Comparison of ENCODE assay signal across 29 mouse cellular contexts in genomic region chr10:30788340-30788721, GRCm38 (mm10). TPM values are rescaled to one million over a fixed set of nuclear protein-coding genes. Genes with fewer than 3 reads are reported as not detected.
A peak's percentile ranks its signal among the peaks of the same experiment; 100 is the strongest.
DNase-seq lines count a peak whose midpoint lies in the region; ATAC-seq and TF ChIP-seq lines count a peak whose summit lies in the region.
"Had no signal": no experiment of that assay in that cellular context is flagged by ENCODE, and none has a peak within 500 bp of the region (broad histone marks: within the 10 kb centered on the region; RNA-seq: fewer than 3 reads in every experiment).

No protein-coding gene starts in this region.

- peaks cover 43% of the 10 kb centered on the region; the same call in 1 of the 2 replicates for H3K79me2 ChIP-seq in macrophage (ENCODE audit: inconsistent target)

- DNase-seq in liver, embryonic 13.5 days: no peak
- DNase-seq in liver, postnatal 0 days: no peak
- DNase-seq in adrenal gland, adult 18-20 months (ENCODE audit: low spot score in 2 of 2): no peak
- no peak for DNase-seq in lung, postnatal 0 days (ENCODE audit: low spot score)
- DNase-seq: adrenal gland, postnatal 10 days; adrenal gland, postnatal 36 days; B cell, adult 2 months; cerebellum, adult 11 months; cerebellum, adult 2 months; cerebellum, adult 9-11 months; cerebellum, postnatal 25 days; embryo, embryonic 11 days; gastrocnemius, postnatal 25 days; heart, adult 18-20 months; heart, postnatal 14 days; heart, postnatal 4 days had no signal

- no peak overlapping the region for H3K4me2 ChIP-seq in liver, embryonic 13.5 days
- H3K4me2 ChIP-seq in liver, postnatal 0 days (ENCODE audit: low read depth, low read length): no peak overlapping the region
- no peak overlapping the region for H3K4me2 ChIP-seq in lung, postnatal 0 days (replicated peaks; ENCODE audit: low read depth, low read length)
- H3K4me2 ChIP-seq: embryonic facial prominence, embryonic 13.5 days; forebrain, embryonic 12.5 days; forebrain, embryonic 15.5 days; heart, embryonic 13.5 days; hindbrain, embryonic 14.5 days had no signal

- TF ChIP-seq CTCF in liver, postnatal 0 days (IDR thresholded peaks at IDR 0.05; ENCODE audit: low read depth): no peak
- no peak for TF ChIP-seq CTCF in bone marrow macrophage, adult 2 months (IDR thresholded peaks at IDR 0.05; ENCODE audit: low read depth, low read length)
- no peak for TF ChIP-seq CTCF in lung, postnatal 0 days (IDR thresholded peaks at IDR 0.05)

- H3K36me3 ChIP-seq in liver, embryonic 13.5 days: 0 out of 2 replicates have a peak, but pooled peaks cover 8% of the 10 kb centered on the region
- no peaks in the 10 kb centered on the region for H3K36me3 ChIP-seq in liver, postnatal 0 days (replicated peaks; ENCODE audit: insufficient read depth, low read length)
- H3K36me3 ChIP-seq in macrophage (ENCODE audit: inconsistent target): no peaks in the 10 kb centered on the region
- H3K36me3 ChIP-seq in lung, postnatal 0 days (ENCODE audit: insufficient read depth, low read length): no peaks in the 10 kb centered on the region
- H3K36me3 ChIP-seq: embryonic facial prominence, embryonic 10.5 days; embryonic facial prominence, embryonic 13.5 days; forebrain, embryonic 12.5 days; heart, embryonic 10.5 days; heart, embryonic 13.5 days had no signal

- no peaks in the 10 kb centered on the region for H3K27me3 ChIP-seq in liver, embryonic 13.5 days
- no peaks in the 10 kb centered on the region for H3K27me3 ChIP-seq in liver, postnatal 0 days (ENCODE audit: insufficient read depth, low read length)
- no peaks in the 10 kb centered on the region for H3K27me3 ChIP-seq in lung, postnatal 0 days (replicated peaks; ENCODE audit: insufficient read depth, low read length)
- H3K27me3 ChIP-seq: embryonic facial prominence, embryonic 13.5 days; forebrain, embryonic 12.5 days; forebrain, embryonic 15.5 days; heart, embryonic 13.5 days had no signal

- no peaks in the 10 kb centered on the region for H3K9me3 ChIP-seq in liver, embryonic 13.5 days (replicated peaks)
- H3K9me3 ChIP-seq in liver, postnatal 0 days (ENCODE audit: low read length): no peaks in the 10 kb centered on the region
- H3K9me3 ChIP-seq in lung, postnatal 0 days (ENCODE audit: low read length): no peaks in the 10 kb centered on the region
- H3K9me3 ChIP-seq: embryonic facial prominence, embryonic 10.5 days; forebrain, embryonic 12.5 days; heart, embryonic 10.5 days had no signal

- H3K9ac ChIP-seq in liver, embryonic 13.5 days: no peak overlapping the region
- no peak overlapping the region for H3K9ac ChIP-seq in liver, postnatal 0 days (replicated peaks)
- H3K9ac ChIP-seq in lung, postnatal 0 days (replicated peaks; ENCODE audit: low read depth): no peak overlapping the region
- H3K9ac ChIP-seq: embryonic facial prominence, embryonic 13.5 days; forebrain, embryonic 12.5 days; forebrain, embryonic 15.5 days; heart, embryonic 13.5 days; hindbrain, embryonic 14.5 days had no signal

- no peak for TF ChIP-seq EP300 in liver, postnatal 0 days (IDR thresholded peaks at IDR 0.05; ENCODE audit: low read depth)
- TF ChIP-seq EP300 in lung, postnatal 0 days (IDR thresholded peaks at IDR 0.05): no peak

- peak overlapping the region; percentile 55; the same call in 1 of the 2 replicates for H3K27ac ChIP-seq in liver, embryonic 13.5 days
- no peak overlapping the region for H3K27ac ChIP-seq in liver, postnatal 0 days (ENCODE audit: low read depth)
- 0 out of 2 replicates have a peak overlapping the region, but pooled peaks have one; percentile 31 for H3K27ac ChIP-seq in bone marrow macrophage, adult 2 months (ENCODE audit: insufficient read depth, low read depth, low read length)
- H3K27ac ChIP-seq in macrophage: 0 out of 2 replicates have a peak overlapping the region, but pooled peaks have one; percentile 12
- no peak overlapping the region for H3K27ac ChIP-seq in lung, postnatal 0 days (ENCODE audit: low read length)
- H3K27ac ChIP-seq: embryonic facial prominence, embryonic 10.5 days; embryonic facial prominence, embryonic 13.5 days; forebrain, embryonic 12.5 days; forebrain, embryonic 15.5 days; heart, embryonic 10.5 days; heart, embryonic 13.5 days; hindbrain, embryonic 14.5 days; hindbrain, postnatal 0 days had no signal

- peak; percentile 54 for ATAC-seq in liver, embryonic 13.5 days (ENCODE audit: low read depth)
- no peak for ATAC-seq in liver, postnatal 0 days
- no peak for ATAC-seq in lung, postnatal 0 days
- ATAC-seq: activated CD4-positive, CD25-positive, alpha-beta regulatory T cell, adult 4 months; forebrain, embryonic 15.5 days; hindbrain, postnatal 0 days; inflammation-experienced regulatory T-cells, adult 6 months had no signal

- H3K4me1 ChIP-seq in liver, embryonic 13.5 days (replicated peaks): peaks cover 45% of the 10 kb centered on the region
- H3K4me1 ChIP-seq in liver, postnatal 0 days (ENCODE audit: insufficient read depth): peaks cover 8% of the 10 kb centered on the region
- peaks cover 39% of the 10 kb centered on the region for H3K4me1 ChIP-seq in bone marrow macrophage, adult 2 months (ENCODE audit: control insufficient read depth, insufficient read depth, low read length)
- no peaks in the 10 kb centered on the region for H3K4me1 ChIP-seq in lung, postnatal 0 days (ENCODE audit: insufficient read depth, low read depth, low read length)
- H3K4me1 ChIP-seq: embryonic facial prominence, embryonic 10.5 days; forebrain, embryonic 12.5 days; forebrain, embryonic 15.5 days; heart, embryonic 10.5 days had no signal

- H3K4me3 ChIP-seq in liver, embryonic 13.5 days (replicated peaks): no peak overlapping the region
- no peak overlapping the region for H3K4me3 ChIP-seq in liver, postnatal 0 days (ENCODE audit: low read depth, low read length)
- H3K4me3 ChIP-seq in bone marrow macrophage, adult 2 months (ENCODE audit: insufficient read depth, low read length): no peak overlapping the region
- H3K4me3 ChIP-seq in macrophage (ENCODE audit: inconsistent target): no peak overlapping the region
- H3K4me3 ChIP-seq in lung, postnatal 0 days (ENCODE audit: low read depth, low read length): no peak overlapping the region
- H3K4me3 ChIP-seq: embryonic facial prominence, embryonic 10.5 days; embryonic facial prominence, embryonic 13.5 days; erythroblast, embryonic 14.5 days; forebrain, embryonic 12.5 days; forebrain, embryonic 15.5 days; heart, embryonic 10.5 days; heart, embryonic 13.5 days had no signal

- no peak for TF ChIP-seq POLR2A in bone marrow macrophage, adult 2 months (IDR thresholded peaks at IDR 0.05; ENCODE audit: borderline replicate concordance, low read depth, low read length)

- 51% methylated on average over 1 of the region's 1 CpGs for WGBS in liver, embryonic 13.5 days (ENCODE audit: insufficient replicate concordance)
- WGBS in liver, postnatal 0 days (ENCODE audit: insufficient replicate concordance): 61% methylated on average over 1 of the region's 1 CpGs
- 100% methylated on average over 1 of the region's 1 CpGs for WGBS in macrophage (ENCODE audit: missing documents)
- WGBS in lung, postnatal 0 days: 71% methylated on average over 1 of the region's 1 CpGs

RNA-seq across cellular contexts. Expression of gene Ncoa7, which starts 14.8 kb away (rescaled TPM):
- 11.8 and 13.9 TPM in 2 replicates for polyA plus RNA-seq in liver, embryonic 13.5 days (2015; fragmentation: Nextera tagmentation; extraction: Ambion mirVana)
- polyA plus RNA-seq in liver, postnatal 0 days (2015; fragmentation: Nextera tagmentation; extraction: Ambion mirVana): 6.4 TPM in 2 replicates
- 24.9 and 30.0 TPM in 2 replicates for polyA plus RNA-seq in bone marrow macrophage, adult 2 months (2012; ENCODE audit: insufficient read depth, insufficient read length, missing spikeins)
- total RNA-seq in macrophage (2018; cell fraction: chromatin; rRNA removed): 100 to 1,000 TPM in 8 of 26 experiments, 10 to 100 TPM in 18; 43.0 to 131 (median 86.1) TPM
- total RNA-seq in macrophage (2018; cell fraction: cytosol; rRNA removed): 10 to 100 TPM; 22.2 to 71.1 (median 34.7) TPM
- total RNA-seq in macrophage (2018; cell fraction: nucleus; rRNA removed): 100 to 1,000 TPM in 2 of 26 experiments, 10 to 100 TPM in 24; 39.4 to 122 (median 71.4) TPM
- 19.1 to 26.7 TPM (median 25.4 TPM) in 3 replicates for polyA plus RNA-seq in macrophage (2018)
- total RNA-seq in adrenal gland, adult 18-20 months (2021): 10 to 100 TPM; 29.2 to 30.2 TPM
- 8.8 and 12.4 TPM in 2 replicates for polyA plus RNA-seq in lung, postnatal 0 days (2015; fragmentation: Nextera tagmentation; extraction: Ambion mirVana)

RNA-seq across cellular contexts. Expression of gene Hey2, which starts 54.3 kb away (rescaled TPM):
- polyA plus RNA-seq in liver, embryonic 13.5 days (2015; fragmentation: Nextera tagmentation; extraction: Ambion mirVana): 0.46 and 0.59 TPM in 2 replicates
- polyA plus RNA-seq in liver, postnatal 0 days (2015; fragmentation: Nextera tagmentation; extraction: Ambion mirVana): 0.12 and 0.20 TPM in 2 replicates
- not detected in 2 replicates for polyA plus RNA-seq in bone marrow macrophage, adult 2 months (2012; ENCODE audit: insufficient read depth, insufficient read length, missing spikeins)
- total RNA-seq in macrophage (2018; cell fraction: chromatin; rRNA removed): under 1 TPM in 2 of 26 experiments, not detected in 24; 0.32 to 0.36 TPM
- under 1 TPM in 1 of 26 experiments, not detected in 25; 0.05 TPM for total RNA-seq in macrophage (2018; cell fraction: cytosol; rRNA removed)
- total RNA-seq in macrophage (2018; cell fraction: nucleus; rRNA removed): not detected
- not detected in 3 replicates for polyA plus RNA-seq in macrophage (2018)
- 1 to 10 TPM; 1.1 to 2.2 TPM for total RNA-seq in adrenal gland, adult 18-20 months (2021)
- 2.5 and 2.8 TPM in 2 replicates for polyA plus RNA-seq in lung, postnatal 0 days (2015; fragmentation: Nextera tagmentation; extraction: Ambion mirVana)
- polyA plus RNA-seq: activated CD4-positive, CD25-positive, alpha-beta regulatory T cell, adult 4 months had no signal

Comparison
In these comparisons a context has a peak if more than half of its experiments do, and no peak if none do; other contexts are left out.
1. H3K27ac ChIP-seq: peak in liver, embryonic 13.5 days (single experiment), bone marrow macrophage, adult 2 months (single experiment) and macrophage (single experiment); none in liver, postnatal 0 days (single experiment) and lung, postnatal 0 days (single experiment).